Mouse (Mus musculus): ENCODE measurements around the gene D430041D05Rik.

DNA sequence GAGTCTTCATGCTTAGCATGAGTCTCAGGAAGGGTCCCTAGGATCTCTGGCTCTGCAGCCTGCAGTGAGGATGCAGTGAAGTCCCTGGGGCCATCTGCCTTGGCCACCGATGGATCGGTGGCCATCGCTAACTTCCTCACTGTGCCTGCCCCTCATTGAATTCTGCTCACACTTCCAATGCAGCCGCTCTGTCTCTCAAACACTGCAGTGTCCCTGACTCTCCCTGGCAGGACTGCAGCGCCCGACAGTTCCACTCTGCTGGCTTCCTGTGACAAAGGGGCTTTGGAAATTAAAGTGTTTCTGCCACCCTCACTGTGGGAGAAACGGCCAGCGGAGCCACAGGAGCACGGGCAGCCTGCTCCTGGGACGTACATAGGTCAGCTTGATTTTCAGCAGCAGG lies 192.7 kb downstream of the D430041D05Rik start:
- TF ChIP-seq POLR2A (IDR thresholded peaks at IDR 0.05; ENCODE audit: low read depth, low read length) (no peak), CTCF (IDR thresholded peaks at IDR 0.05; ENCODE audit: borderline replicate concordance, insufficient read depth, low read length) (no peak)
